Mouse (Mus musculus) hematopoietic multipotent progenitor cell, adult 10-12 weeks (in vitro differentiated cells): ENCODE data around the gene Fam81a. TPM values are rescaled to one million over a fixed set of nuclear protein-coding genes. Genes with fewer than 3 reads are reported as not detected.

ENCODE experiments used
- polyA plus RNA-seq: library from polyadenylated mRNA; stranded (reverse); fragments of >175 nt; gene quantifications from 2 replicates; pipeline ENCODE4 v1.2.3, GENCODE M21; 2012; ENCODE audit warnings: low replicate concordance

Gene Fam81a
- 0.03 and 0.17 TPM in 2 replicates for polyA plus RNA-seq

DNA sequence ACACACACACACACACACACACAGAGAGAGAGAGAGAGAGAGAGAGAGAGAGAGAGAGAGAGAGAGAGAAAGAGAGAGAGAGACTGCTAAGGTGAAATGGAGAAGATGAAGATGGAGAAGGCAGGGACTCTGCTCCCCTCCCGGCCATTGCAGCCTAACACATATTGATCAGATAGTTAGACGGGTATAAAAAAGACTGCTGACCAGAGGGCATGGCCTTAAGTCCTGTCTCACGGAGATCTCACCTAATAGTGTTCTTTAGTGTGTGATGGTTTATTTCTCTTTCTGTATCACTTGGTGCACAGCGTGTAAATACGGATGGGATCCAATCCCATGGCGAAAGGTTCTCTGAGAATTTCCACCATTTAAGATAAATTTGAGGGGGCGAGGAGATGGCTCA lies at the start of gene Fam81a:
Fam81a (minus strand) TSS at position 101 of the 400 bp plus-strand sequence.

Other genes with a start within 250 kb of the Fam81a start
- 33.8 and 59.7 TPM in 2 replicates for gene Bnip2, start 153.1 kb downstream of the Fam81a start, polyA plus RNA-seq
- 44.6 and 60.3 TPM in 2 replicates for gene Gtf2a2, start 130.0 kb downstream of the Fam81a start, polyA plus RNA-seq
- not detected in 2 replicates for gene Gcnt3, start 104.5 kb downstream of the Fam81a start, polyA plus RNA-seq
- 45.6 and 49.5 TPM in 2 replicates for gene Myo1e, start 64.8 kb upstream of the Fam81a start, polyA plus RNA-seq